Mouse (Mus musculus) spleen, adult 2 months (tissue): ENCODE results near the gene Stk32b.

Experiments used
- CTCF ChIP-seq: fragments of 200-500 bp; IDR thresholded peaks from 2 replicates; pipeline ENCODE4 v1.5.1; 2011; ENCODE audit warnings: mild to moderate bottlenecking, inconsistent platforms; ENCODE audit not compliant: insufficient read depth, insufficient read length, insufficient replicate concordance; ENCODE audit errors: extremely low read depth
- POLR2A ChIP-seq: fragments of 200-500 bp; IDR thresholded peaks from 2 replicates; pipeline ENCODE4 v1.6.1; 2011; ENCODE audit warnings: low read depth, low read length, inconsistent platforms

DNA sequence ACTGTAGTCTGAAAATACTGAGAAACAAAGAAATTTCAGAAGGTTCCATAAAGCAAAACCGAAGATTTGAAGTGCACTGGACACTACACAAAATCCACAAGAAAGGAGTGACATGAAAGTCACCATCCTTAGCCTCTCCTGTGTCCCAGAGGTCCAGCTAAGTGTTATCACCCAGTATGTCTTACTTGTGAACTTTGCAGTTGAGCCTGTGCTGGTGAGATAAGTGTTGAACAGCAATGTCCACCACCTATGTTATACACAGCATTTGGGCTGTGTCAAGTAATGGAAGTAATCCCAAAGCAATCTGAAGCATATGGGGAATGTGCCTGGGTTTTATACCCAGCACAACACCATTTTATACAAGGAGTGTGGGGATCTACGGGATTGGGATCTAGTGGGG is 260.4 kb downstream of the Stk32b start:
- TF ChIP-seq CTCF, result no peak
- TF ChIP-seq POLR2A, result no peak
